In the genomic region with DNA sequence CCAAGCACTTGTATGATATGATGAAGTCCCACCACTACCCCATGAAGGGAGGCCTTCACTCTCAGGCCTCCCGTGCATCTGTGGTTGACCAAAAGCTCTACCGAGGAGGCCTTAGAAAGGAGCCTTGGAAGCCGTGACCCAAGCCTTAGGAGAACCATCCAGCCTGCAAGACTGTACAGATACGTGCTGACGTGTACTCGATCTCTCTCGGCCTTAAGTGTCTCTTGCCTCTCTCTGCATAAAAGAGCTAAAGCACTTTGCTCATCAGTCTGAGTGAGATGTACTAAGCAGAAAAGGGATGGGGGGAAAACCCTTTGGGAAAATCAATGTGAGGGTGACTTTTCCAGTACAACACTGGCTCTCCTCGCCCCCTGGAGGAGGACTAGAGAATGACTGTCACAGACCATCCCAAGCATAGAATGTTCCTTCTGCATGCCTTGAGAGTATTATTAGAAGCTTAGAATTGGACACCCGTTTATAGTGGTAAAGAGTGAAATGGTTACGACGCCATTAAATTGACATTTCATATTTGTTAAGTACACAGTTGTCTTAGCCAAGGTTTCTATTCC, we compare ENCODE assay signal across 8 mouse cellular contexts. TPM values are rescaled to one million over a fixed set of nuclear protein-coding genes. Genes with fewer than 3 reads are reported as not detected.
DNase-seq lines count a peak whose midpoint lies in the region; ATAC-seq and TF ChIP-seq lines count a peak whose summit lies in the region.

No protein-coding gene starts in this region.

- H3K4me3 ChIP-seq in heart, adult 2 months, result no peak overlapping the region
- H3K4me3 ChIP-seq in lung, postnatal 0 days (ENCODE audit: low read depth, low read length), result no peak overlapping the region
- no peak overlapping the region for H3K4me3 ChIP-seq in midbrain, embryonic 15.5 days

- 84% methylated on average over 11 of the region's 11 CpGs for WGBS in heart, adult 2 months
- 85% methylated on average over 11 of the region's 11 CpGs for WGBS in lung, postnatal 0 days
- WGBS in midbrain, embryonic 15.5 days, result 85% methylated on average over 11 of the region's 11 CpGs

- peak; percentile 86 for TF ChIP-seq CTCF in heart, adult 2 months (IDR thresholded peaks at IDR 0.05)
- peak; percentile 82 for TF ChIP-seq CTCF in lung, postnatal 0 days (IDR thresholded peaks at IDR 0.05)

- no peak for DNase-seq in heart, adult 2 months
- DNase-seq in heart, postnatal 25 days (ENCODE audit: low spot score), result no peak
- DNase-seq in urinary bladder, postnatal 25 days (ENCODE audit: low spot score), result peak; percentile 41
- no peak for DNase-seq in urinary bladder, adult 18-20 months (ENCODE audit: low spot score in 2 of 2)
- peak; percentile 20 to 34 for DNase-seq in cerebellum, postnatal 36 days
- DNase-seq in lung, postnatal 0 days (ENCODE audit: low spot score), result peak; percentile 60
- no peak for DNase-seq in ovary, adult 18-20 months (ENCODE audit: low spot score)

- no peak for TF ChIP-seq POLR2A in heart, adult 2 months (IDR thresholded peaks at IDR 0.05; ENCODE audit: insufficient read depth, low read depth, low read length)

- 0 out of 2 replicates have a peak, but pooled peaks have one; percentile 35 for TF ChIP-seq EP300 in heart, adult 2 months (IDR thresholded peaks at IDR 0.05; ENCODE audit: insufficient read depth, low read depth, low read length)
- no peak for TF ChIP-seq EP300 in lung, postnatal 0 days (IDR thresholded peaks at IDR 0.05)

- peaks cover 5% of the 10 kb centered on the region for H3K4me1 ChIP-seq in heart, adult 2 months (ENCODE audit: control insufficient read depth, insufficient read depth, low read length)
- no peaks in the 10 kb centered on the region for H3K4me1 ChIP-seq in lung, postnatal 0 days (ENCODE audit: insufficient read depth, low read depth, low read length)
- no peaks in the 10 kb centered on the region for H3K4me1 ChIP-seq in midbrain, embryonic 15.5 days

- no peaks in the 10 kb centered on the region for H3K9me3 ChIP-seq in lung, postnatal 0 days (ENCODE audit: low read length)
- no peaks in the 10 kb centered on the region for H3K9me3 ChIP-seq in midbrain, embryonic 15.5 days

- no peaks in the 10 kb centered on the region for H3K79me2 ChIP-seq in heart, adult 2 months (replicated peaks; ENCODE audit: control insufficient read depth, insufficient read depth, low read length)

- no peaks in the 10 kb centered on the region for H3K27me3 ChIP-seq in heart, adult 2 months (ENCODE audit: control insufficient read depth, insufficient read depth, low read length)
- H3K27me3 ChIP-seq in lung, postnatal 0 days (replicated peaks; ENCODE audit: insufficient read depth, low read length), result no peaks in the 10 kb centered on the region
- no peaks in the 10 kb centered on the region for H3K27me3 ChIP-seq in midbrain, embryonic 15.5 days (replicated peaks)

- H3K36me3 ChIP-seq in heart, adult 2 months (ENCODE audit: control insufficient read depth, insufficient read depth, low read length), result no peaks in the 10 kb centered on the region
- H3K36me3 ChIP-seq in lung, postnatal 0 days (ENCODE audit: insufficient read depth, low read length), result no peaks in the 10 kb centered on the region
- no peaks in the 10 kb centered on the region for H3K36me3 ChIP-seq in midbrain, embryonic 15.5 days (replicated peaks)

- intact Hi-C loops in heart, adult 2 months (cut with DNase I), result loop anchor here (2.0 kb wide), 1 partner anchor 114 kb away; no protein-coding TSS in a partner anchor
- intact Hi-C loops in heart, postnatal 25 days (cut with DNase I), result loop anchor here (2.0 to 5.0 kb wide), 2 partner anchors 58 to 114 kb away; a partner anchor contains a TSS

- no peak overlapping the region for H3K9ac ChIP-seq in heart, adult 2 months (ENCODE audit: low read depth, low read length)
- H3K9ac ChIP-seq in lung, postnatal 0 days (replicated peaks; ENCODE audit: low read depth), result no peak overlapping the region
- H3K9ac ChIP-seq in midbrain, embryonic 15.5 days, result no peak overlapping the region

- H3K27ac ChIP-seq in heart, adult 2 months, result no peak overlapping the region
- H3K27ac ChIP-seq in lung, postnatal 0 days (ENCODE audit: low read length), result no peak overlapping the region
- no peak overlapping the region for H3K27ac ChIP-seq in midbrain, embryonic 15.5 days

- no peak for ATAC-seq in lung, postnatal 0 days
- ATAC-seq in midbrain, embryonic 15.5 days (replicated peaks), result no peak

- no peak overlapping the region for H3K4me2 ChIP-seq in lung, postnatal 0 days (replicated peaks; ENCODE audit: low read depth, low read length)
- H3K4me2 ChIP-seq in midbrain, embryonic 15.5 days, result no peak overlapping the region

RNA-seq across cellular contexts. Expression of a gene that starts 59.0 kb away (rescaled TPM):
- 10 to 100 TPM; 34.4 to 35.6 TPM for total RNA-seq in heart, adult 2 months (2021)
- 15.5 and 24.6 TPM in 2 replicates for polyA plus RNA-seq in heart, adult 2 months (2012; rRNA removed)
- 10 to 100 TPM; 44.5 TPM for total RNA-seq in heart, postnatal 25 days (2021)
- polyA plus RNA-seq in lung, postnatal 0 days (2015; fragmentation: Nextera tagmentation; extraction: Ambion mirVana), result 77.1 and 82.5 TPM in 2 replicates
- polyA plus RNA-seq in midbrain, embryonic 15.5 days (2015; fragmentation: Nextera tagmentation; extraction: Ambion mirVana), result 27.9 and 29.2 TPM in 2 replicates

Comparison
In these comparisons a context has a peak if more than half of its experiments do, and no peak if none do; other contexts are left out.
1. DNase-seq: peak in urinary bladder, postnatal 25 days (single experiment), cerebellum, postnatal 36 days (2 of 2) and lung, postnatal 0 days (single experiment); none in heart, adult 2 months (0 of 2), heart, postnatal 25 days (single experiment), urinary bladder, adult 18-20 months (0 of 2) and ovary, adult 18-20 months (single experiment).